Mouse (Mus musculus) small intestine, adult 2 months (tissue): ENCODE measurements around the gene Rnf6. TPM values are rescaled to one million over a fixed set of nuclear protein-coding genes. Genes with fewer than 3 reads are reported as not detected.
"Not testable (repeated sequence)": the region's sequence is repeated elsewhere in the genome, so short reads cannot be mapped to it uniquely, and the experiment has no call there.

Experiments used
- H3K27ac ChIP-seq: fragments of 200-500 bp; 2 replicates; pipeline ENCODE4 v1.5.1; 2012; ENCODE audit warnings: low read depth, low read length, control low read depth, inconsistent platforms; ENCODE audit not compliant: insufficient read depth
- H3K27me3 ChIP-seq: fragments of 200-500 bp; 2 replicates; pipeline ENCODE4 v1.6.1; 2012; ENCODE audit warnings: mild to moderate bottlenecking, moderate library complexity, low read length, inconsistent platforms; ENCODE audit not compliant: control insufficient read depth, insufficient read depth
- H3K36me3 ChIP-seq: fragments of 200-500 bp; 2 replicates; pipeline ENCODE4 v1.6.1; 2012; ENCODE audit warnings: mild to moderate bottlenecking, low read length, control low read depth, inconsistent platforms; ENCODE audit not compliant: control insufficient read depth, insufficient read depth
- H3K4me1 ChIP-seq: fragments of 200-500 bp; 2 replicates; pipeline ENCODE4 v1.6.1; 2012; ENCODE audit warnings: low read length, inconsistent platforms, mixed read lengths; ENCODE audit not compliant: control insufficient read depth, insufficient read depth, insufficient read length
- H3K4me3 ChIP-seq: fragments of 200-500 bp; 2 replicates; pipeline ENCODE4 v1.5.1; 2012; ENCODE audit warnings: low read depth, mild to moderate bottlenecking, control low read depth, inconsistent platforms, low read length, moderate library complexity
- CTCF ChIP-seq: fragments of 200-500 bp; IDR thresholded peaks from 2 replicates; pipeline ENCODE4 v1.5.1; 2012; ENCODE audit warnings: low read depth, mild to moderate bottlenecking, control low read depth, inconsistent platforms, low read length, moderate library complexity, mixed read lengths; ENCODE audit not compliant: insufficient replicate concordance, insufficient read length; ENCODE audit errors: extremely low read depth
- POLR2A ChIP-seq: fragments of 200-500 bp; IDR thresholded peaks from 2 replicates; pipeline ENCODE4 v1.6.1; 2012; ENCODE audit warnings: low read depth, mild to moderate bottlenecking, control low read depth, inconsistent platforms, low read length, moderate library complexity
- WGBS: fragments of 180-500 bp; shearing (Covaris S2); methylation state at CpG from one replicate; pipeline ENCODE4 v1.1.7; 2018; 5-methylcytosine and 5-hydroxymethylcytosine counted together
- polyA plus RNA-seq: library from polyadenylated mRNA; depleted of rRNA; stranded (reverse); fragments of >200 nt; gene quantifications from 2 replicates; pipeline ENCODE4 v1.2.3, GENCODE M21; 2012; rRNA removed

Rnf6 gene
- polyA plus RNA-seq, 1 experiment = 12.9 TPM

DNA sequence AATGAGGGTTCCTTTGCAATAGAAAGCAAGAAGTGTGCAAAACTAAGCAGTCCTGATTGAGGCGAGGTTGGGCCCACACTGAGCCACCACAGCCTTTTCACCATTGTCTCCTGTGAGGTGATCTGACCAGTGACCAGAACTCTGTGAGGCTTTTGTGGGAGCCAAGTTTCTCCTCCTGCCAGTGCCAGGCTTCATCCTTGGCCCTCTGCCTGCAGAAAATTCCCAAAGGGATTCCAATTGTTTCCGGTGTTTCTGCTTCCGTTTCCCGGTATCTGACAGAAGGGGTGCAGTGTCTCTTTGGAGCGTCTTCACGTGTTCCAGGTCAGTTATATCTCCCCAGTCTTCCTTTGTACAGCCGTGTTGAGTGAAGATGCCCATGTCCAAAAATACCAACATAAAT, 32.6 kb downstream of the Rnf6 start:
- TF ChIP-seq CTCF = no peak
- no peak for TF ChIP-seq POLR2A
- 90% methylated on average over 7 of the region's 7 CpGs for WGBS
- Histone ChIP-seq H3K4me3 (no peak overlapping the region), H3K4me1 (no peaks in the 10 kb centered on the region), H3K27ac (no peak overlapping the region), H3K36me3 (no peaks in the 10 kb centered on the region), H3K27me3 (no peaks in the 10 kb centered on the region)

DNA sequence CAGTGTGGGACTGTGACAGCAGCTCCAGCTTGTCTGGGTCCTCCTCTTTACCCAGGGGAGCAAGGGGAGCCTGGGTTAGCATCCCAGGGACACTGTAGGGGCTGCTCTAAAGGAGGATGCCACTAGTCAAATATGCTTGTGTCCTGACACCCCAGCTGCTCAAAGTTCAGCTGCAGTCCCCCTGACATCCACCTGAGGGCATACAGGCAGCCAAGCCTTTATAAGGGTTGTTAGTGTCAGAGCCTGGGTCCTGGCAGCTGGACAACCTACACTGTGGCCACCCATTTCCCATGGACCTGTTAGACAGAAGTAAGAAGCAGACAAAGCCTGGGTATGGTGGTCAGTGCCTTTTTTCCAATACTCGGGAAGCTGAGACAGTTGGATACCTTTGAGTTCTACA, 33.2 kb downstream of the Rnf6 start:
- no peaks in the 10 kb centered on the region for H3K36me3 ChIP-seq
- no peak overlapping the region for H3K27ac ChIP-seq
- H3K4me1 ChIP-seq = no peaks in the 10 kb centered on the region
- no peak overlapping the region for H3K4me3 ChIP-seq
- WGBS = 86% methylated on average over 1 of the region's 1 CpGs
- H3K27me3 ChIP-seq = no peaks in the 10 kb centered on the region
- TF ChIP-seq POLR2A (no peak), CTCF (no peak)

DNA sequence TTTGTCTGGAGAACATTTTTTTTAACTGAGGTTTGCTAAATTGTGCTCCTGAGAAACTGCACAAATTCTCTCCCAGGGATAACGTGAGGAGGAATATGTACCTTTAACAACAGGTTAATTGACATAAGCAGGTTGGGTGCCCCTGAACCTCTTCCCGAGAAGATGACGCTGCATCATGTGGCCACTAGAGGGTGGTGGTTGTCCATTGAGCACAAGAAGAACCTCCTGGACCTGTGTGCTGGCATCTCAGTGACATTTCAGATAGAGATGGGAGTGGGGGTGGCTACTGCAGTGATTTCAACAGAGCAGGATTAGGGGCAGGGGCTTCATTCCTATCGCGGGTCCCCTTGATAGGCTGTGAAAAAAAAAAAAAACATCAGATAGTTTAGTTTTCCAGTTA, 33.9 kb downstream of the Rnf6 start:
- H3K36me3 ChIP-seq, H3K4me1 ChIP-seq, H3K27ac ChIP-seq, H3K27me3 ChIP-seq, H3K4me3 ChIP-seq: not testable (repeated sequence)
- peak; percentile 73 for TF ChIP-seq CTCF
- 12% methylated on average over 5 of the region's 5 CpGs for WGBS

DNA sequence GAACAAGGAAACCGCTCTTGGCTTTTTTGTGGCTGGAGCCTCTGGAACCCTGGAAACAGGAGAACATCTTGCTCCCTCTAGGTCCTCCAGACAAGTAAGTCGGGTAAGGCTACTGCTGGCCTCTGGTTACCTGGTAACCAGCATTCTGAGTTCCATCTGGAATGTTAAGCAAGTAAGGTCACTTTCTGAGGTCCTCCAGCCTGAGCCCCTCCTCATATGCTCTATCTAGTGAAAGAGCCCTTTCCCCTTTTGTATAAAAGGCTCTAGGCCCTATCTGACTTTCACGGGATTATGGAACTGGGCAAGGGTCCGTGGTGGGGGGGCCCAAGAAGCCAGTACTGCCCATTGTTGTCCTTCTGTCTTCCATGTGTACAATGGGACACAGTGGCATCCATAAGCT, 36.2 kb downstream of the Rnf6 start, which contains the start of gene 1700001J03Rik:
Gene 1700001J03Rik (minus strand): TSS at position 101 of the 400 bp plus-strand sequence.
- H3K27ac ChIP-seq, H3K4me3 ChIP-seq, H3K27me3 ChIP-seq, H3K4me1 ChIP-seq, H3K36me3 ChIP-seq: not testable (repeated sequence)
- WGBS = 73% methylated on average over 4 of the region's 4 CpGs

DNA sequence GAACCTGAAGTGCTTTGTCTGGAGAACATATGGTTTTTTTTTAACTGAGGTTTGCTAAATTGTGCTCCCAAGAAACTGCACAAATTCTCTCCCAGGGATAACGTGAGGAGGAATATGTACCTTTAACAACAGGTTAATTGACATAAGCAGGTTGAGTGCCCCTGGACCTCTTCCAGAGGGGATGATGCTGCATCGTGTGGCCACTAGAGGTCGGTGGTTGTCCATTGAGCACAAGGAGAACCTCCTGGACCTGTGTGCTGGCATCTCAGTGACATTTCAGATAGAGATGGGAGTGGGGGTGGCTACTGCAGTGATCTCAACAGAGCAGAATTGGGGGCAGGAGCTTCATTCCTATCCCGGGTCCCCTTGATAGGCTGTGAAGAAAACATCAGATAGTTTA, 48.6 kb downstream of the Rnf6 start:
- not testable (repeated sequence) for H3K27me3 ChIP-seq, H3K36me3 ChIP-seq, H3K4me3 ChIP-seq, H3K27ac ChIP-seq, H3K4me1 ChIP-seq
- WGBS = 37% methylated on average over 4 of the region's 4 CpGs

DNA sequence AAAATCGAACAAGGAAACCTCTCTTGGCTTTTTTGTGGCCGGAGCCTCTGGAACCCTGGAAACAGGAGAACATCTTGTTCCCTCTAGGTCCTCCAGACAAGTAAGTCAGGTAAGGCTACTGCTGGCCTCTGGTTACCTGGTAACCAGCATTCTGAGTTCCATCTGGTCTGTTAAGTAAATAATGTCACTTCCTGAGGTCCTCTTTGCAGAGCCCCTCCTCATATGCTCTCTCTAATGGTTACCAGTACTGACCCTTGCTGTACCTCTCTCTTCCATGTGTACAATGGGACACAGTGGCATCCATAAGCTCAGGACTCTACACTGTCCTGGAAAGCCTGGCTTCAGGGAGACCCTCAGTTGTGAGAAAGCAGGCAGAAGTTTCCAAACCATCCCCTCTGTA, 50.7 kb downstream of the Rnf6 start, which contains the start of gene Gm6309:
Gene Gm6309 (minus strand): TSS at position 101 of the 400 bp plus-strand sequence.
- H3K4me3 ChIP-seq, H3K27ac ChIP-seq, H3K27me3 ChIP-seq, H3K4me1 ChIP-seq, H3K36me3 ChIP-seq: not testable (repeated sequence)
- WGBS = 72% methylated on average over 2 of the region's 2 CpGs

DNA sequence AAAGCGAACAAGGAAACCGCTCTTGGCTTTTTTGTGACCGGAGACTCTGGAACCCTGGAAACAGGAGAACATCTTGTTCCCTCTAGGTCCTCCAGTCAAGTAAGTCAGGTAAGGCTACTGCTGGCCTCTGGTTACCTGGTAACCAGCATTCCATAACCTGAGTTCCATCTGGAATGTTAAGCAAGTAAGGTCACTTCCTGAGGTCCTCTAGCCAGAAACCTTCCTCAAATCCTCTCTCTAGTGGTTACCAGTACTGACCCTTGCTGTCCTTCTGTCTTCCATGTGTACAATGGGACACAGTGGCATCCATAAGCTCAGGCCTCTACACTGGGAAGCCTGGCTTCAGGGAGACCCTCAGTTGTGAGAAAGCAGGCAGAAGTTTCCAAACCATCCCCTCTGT, 60.9 kb downstream of the Rnf6 start, which contains the start of gene Gm5565:
Gene Gm5565 (minus strand): TSS at position 101 of the 400 bp plus-strand sequence.
- H3K36me3 ChIP-seq, H3K27me3 ChIP-seq, H3K4me1 ChIP-seq, H3K4me3 ChIP-seq, H3K27ac ChIP-seq: not testable (repeated sequence)
- WGBS = 100% methylated on average over 3 of the region's 3 CpGs

Other genes with a start within 250 kb of the Rnf6 start
- gene Cyp3a25, start 211.9 kb downstream of the Rnf6 start, polyA plus RNA-seq = 5.2 and 8.3 TPM in 2 replicates
- 0.06 and 0.08 TPM in 2 replicates for gene Cyp3a59, start 142.3 kb downstream of the Rnf6 start, polyA plus RNA-seq
- gene Gm5565, start 61.0 kb downstream of the Rnf6 start, polyA plus RNA-seq = not detected in 2 replicates
- not detected in 2 replicates for gene Gm6309, start 50.8 kb downstream of the Rnf6 start, polyA plus RNA-seq
- 0.14 and 0.33 TPM in 2 replicates for gene 1700001J03Rik, start 36.3 kb downstream of the Rnf6 start, polyA plus RNA-seq
- 19.8 and 31.7 TPM in 2 replicates for gene Cdk8, start 9.7 kb upstream of the Rnf6 start, polyA plus RNA-seq
- gene Wasf3, start 163.4 kb upstream of the Rnf6 start, polyA plus RNA-seq = 0.86 and 1.1 TPM in 2 replicates